Mouse (Mus musculus): ENCODE results near the gene Wnt16.

DNA sequence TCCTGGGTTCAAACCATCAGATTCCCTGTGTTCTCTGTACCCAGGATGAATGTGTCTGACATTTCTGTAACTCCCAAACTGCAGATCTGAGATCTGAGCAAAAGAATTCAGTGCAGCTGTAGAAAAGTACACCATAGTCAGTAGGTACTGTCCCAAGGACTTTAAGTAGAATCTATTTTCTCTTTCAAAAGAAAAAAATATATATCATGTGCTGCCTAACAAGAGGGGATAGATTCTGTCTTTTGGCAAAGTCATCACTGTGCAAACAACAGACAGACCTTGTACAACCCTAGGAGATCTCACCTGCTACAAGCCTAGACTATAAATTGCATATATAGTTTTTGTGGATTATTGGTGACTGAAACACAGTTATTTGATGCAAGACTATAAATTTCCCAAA, 19.4 kb upstream of the Wnt16 start:
- TF ChIP-seq POLR2A (IDR thresholded peaks at IDR 0.05; ENCODE audit: borderline replicate concordance, extremely low read depth, low read depth, low read length) (no peak), CTCF (IDR thresholded peaks at IDR 0.05; ENCODE audit: insufficient read depth, low read length) (no peak)
